Mouse (Mus musculus): Measurements from ENCODE around the gene Ripk3.

GRCm38 (mm10) chr14:55776711-55777110 is 12.0 kb downstream of the Ripk3 start:
- TF ChIP-seq ZC3H11A (IDR thresholded peaks at IDR 0.05; ENCODE audit: borderline replicate concordance, low read depth, low read length) (no peak), MAFK (IDR thresholded peaks at IDR 0.05; ENCODE audit: insufficient read depth, low read depth, low read length) (no peak), HCFC1 (IDR thresholded peaks at IDR 0.05; ENCODE audit: borderline replicate concordance, insufficient read depth, low read length) (no peak), CHD2 (IDR thresholded peaks at IDR 0.05; ENCODE audit: low read depth, low read length) (no peak), ZNF384 (IDR thresholded peaks at IDR 0.05; ENCODE audit: low read depth, low read length) (no peak)

Measured in ES-E14 (cell line).